Mouse (Mus musculus) heart, adult 2 months (tissue): ENCODE measurements around the gene Gsx1. TPM values are rescaled to one million over a fixed set of nuclear protein-coding genes. Genes with fewer than 3 reads are reported as not detected.

Experiments
- DNase-seq, 2 experiments: peaks; one replicate each; pipeline ENCODE4 v3.0.0; 2021
- H3K27ac ChIP-seq: fragments of 200-600 bp; 2 replicates; pipeline ENCODE4 v1.8.1; 2022
- H3K27me3 ChIP-seq: fragments of 200-500 bp; 2 replicates; pipeline ENCODE4 v1.6.1; 2012; ENCODE audit warnings: mild to moderate bottlenecking, low read length, inconsistent platforms, mixed read lengths; ENCODE audit not compliant: control insufficient read depth, insufficient read depth
- H3K36me3 ChIP-seq: fragments of 200-500 bp; 2 replicates; pipeline ENCODE4 v1.6.1; 2012; ENCODE audit warnings: low read length, inconsistent platforms; ENCODE audit not compliant: control insufficient read depth, insufficient read depth
- H3K4me1 ChIP-seq: fragments of 200-500 bp; 2 replicates; pipeline ENCODE4 v1.6.1; 2011; ENCODE audit warnings: low read length; ENCODE audit not compliant: control insufficient read depth, insufficient read depth
- H3K4me3 ChIP-seq: fragments of 200-600 bp; 2 replicates; pipeline ENCODE4 v1.8.1; 2022
- H3K79me2 ChIP-seq: fragments of 200-500 bp; replicated peaks from 2 replicates; pipeline ENCODE4 v1.6.1; 2012; ENCODE audit warnings: mild to moderate bottlenecking, inconsistent platforms, low read length, moderate library complexity, mixed read lengths; ENCODE audit not compliant: control insufficient read depth, insufficient read depth
- H3K9ac ChIP-seq: fragments of 200-500 bp; 2 replicates; pipeline ENCODE4 v1.6.1; 2012; ENCODE audit warnings: low read depth, mild to moderate bottlenecking, control low read depth, inconsistent platforms, low read length, mixed read lengths
- CTCF ChIP-seq: fragments of 200-600 bp; IDR thresholded peaks from 2 replicates; pipeline ENCODE4 v1.8.1; 2022; ENCODE audit warnings: antibody characterized with exemption, mild to moderate bottlenecking, moderate library complexity
- EP300 ChIP-seq: fragments of 200-500 bp; IDR thresholded peaks from 2 replicates; pipeline ENCODE4 v1.6.1; 2011; ENCODE audit warnings: low read depth, low read length, control low read depth; ENCODE audit not compliant: insufficient read depth
- POLR2A ChIP-seq: fragments of 200-500 bp; IDR thresholded peaks from 2 replicates; pipeline ENCODE4 v1.6.1; 2011; ENCODE audit warnings: mild to moderate bottlenecking, low read depth, low read length, control low read depth; ENCODE audit not compliant: insufficient read depth
- WGBS: fragments of 180-500 bp; shearing (Covaris S2); methylation state at CpG from one replicate; pipeline ENCODE4 v1.1.7; 2018; 5-methylcytosine and 5-hydroxymethylcytosine counted together
- intact Hi-C: fragments of 180-260 bp; cut with DNase I; formaldehyde crosslinking; loops from one replicate; pipeline ENCODE4 v1.15.1; 2025
- polyA plus RNA-seq: library from polyadenylated mRNA; depleted of rRNA; stranded (reverse); fragments of >200 nt; gene quantifications from 2 replicates; pipeline ENCODE4 v1.2.3, GENCODE M21; 2012; rRNA removed
- total RNA-seq, 2 experiments: library from RNA; stranded (reverse); gene quantifications; 2 replicates each; pipeline ENCODE4 v1.2.3; 2021

Gsx1 gene
- total and polyA plus RNA-seq, 3 experiments: not detected

DNA sequence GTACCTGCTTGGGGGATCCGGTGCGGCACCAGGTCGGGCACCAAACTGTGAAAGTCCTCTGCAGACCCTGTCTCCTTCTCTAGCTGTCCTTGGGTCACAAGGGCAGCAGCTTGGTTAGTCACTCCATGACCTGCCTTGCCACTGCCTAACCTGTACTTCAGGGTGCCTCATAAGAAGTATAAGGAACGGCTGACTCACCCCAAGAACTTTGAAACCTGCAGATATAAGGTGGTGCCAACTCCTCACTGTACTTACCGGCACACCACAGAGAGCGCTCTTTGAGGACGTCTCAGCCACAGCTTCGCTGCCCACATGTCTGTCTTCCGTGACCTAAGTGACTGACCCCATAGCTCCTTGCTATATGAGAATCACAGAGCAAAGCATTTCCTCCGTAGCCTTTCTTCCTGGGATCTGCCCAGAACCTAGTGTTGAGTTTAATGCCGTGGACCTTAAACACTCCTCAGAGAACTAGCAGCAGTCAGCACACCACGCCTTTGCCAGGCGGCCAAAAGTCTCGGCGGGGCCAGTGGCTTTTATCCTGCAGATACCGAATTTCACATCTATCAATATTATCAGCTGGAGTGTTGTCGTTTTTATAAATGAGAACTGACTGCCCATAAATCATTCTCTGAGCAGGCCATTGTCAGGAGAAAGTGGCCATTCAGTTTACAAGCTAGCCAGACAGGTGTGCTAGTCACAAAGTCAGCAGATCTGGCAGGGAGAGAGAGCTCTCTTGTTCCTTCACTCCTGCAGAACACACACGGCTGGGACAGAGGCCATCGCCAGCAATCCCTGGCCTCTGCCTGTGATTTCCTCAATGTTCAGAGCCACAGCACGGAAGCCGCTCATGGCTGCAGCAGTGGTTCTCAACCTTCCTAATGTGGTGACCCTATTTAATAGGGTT, 47.2 kb downstream of the Gsx1 start:
- Histone ChIP-seq H3K27me3 (peaks cover 1% of the 10 kb centered on the region; the same call in 1 of the 2 replicates), H3K79me2 (no peaks in the 10 kb centered on the region), H3K9ac (no peak overlapping the region), H3K4me1 (no peaks in the 10 kb centered on the region), H3K27ac (no peak overlapping the region), H3K4me3 (no peak overlapping the region), H3K36me3 (no peaks in the 10 kb centered on the region)
- no peak for DNase-seq
- intact Hi-C loops: no loop called here
- 66% methylated on average over 21 of the region's 21 CpGs for whole genome bisulfite sequencing
- TF ChIP-seq CTCF: no peak
- no peak for TF ChIP-seq POLR2A
- no peak for TF ChIP-seq EP300

Other genes with a start within 250 kb of the Gsx1 start
- 10 to 100 TPM; 18.4 to 19.2 TPM for gene Gtf3a, start 240.0 kb upstream of the Gsx1 start, total RNA-seq
- gene Gtf3a, start 240.0 kb upstream of the Gsx1 start, polyA plus RNA-seq: 19.2 and 23.0 TPM in 2 replicates
- 10 to 100 TPM; 21.0 to 23.3 TPM for gene Mtif3, start 224.9 kb upstream of the Gsx1 start, total RNA-seq
- gene Mtif3, start 224.9 kb upstream of the Gsx1 start, polyA plus RNA-seq: 12.2 and 18.1 TPM in 2 replicates
- 10 to 100 TPM in 1 of 2 experiments, 1 to 10 TPM in 1; 9.5 to 13.6 TPM for gene Lnx2, start 112.1 kb upstream of the Gsx1 start, total RNA-seq
- 13.2 and 14.5 TPM in 2 replicates for gene Lnx2, start 112.1 kb upstream of the Gsx1 start, polyA plus RNA-seq
- 10 to 100 TPM; 66.6 to 74.8 TPM for gene Polr1d, start 111.6 kb upstream of the Gsx1 start, total RNA-seq
- gene Polr1d, start 111.6 kb upstream of the Gsx1 start, polyA plus RNA-seq: 24.2 and 35.7 TPM in 2 replicates
- gene Pdx1, start 81.3 kb downstream of the Gsx1 start, total RNA-seq: not detected
- gene Pdx1, start 81.3 kb downstream of the Gsx1 start, polyA plus RNA-seq: not detected in 2 replicates
- gene Cdx2, start 118.6 kb downstream of the Gsx1 start, total RNA-seq: not detected
- not detected in 2 replicates for gene Cdx2, start 118.6 kb downstream of the Gsx1 start, polyA plus RNA-seq
- gene Urad, start 133.7 kb downstream of the Gsx1 start, total RNA-seq: not detected
- not detected in 2 replicates for gene Urad, start 133.7 kb downstream of the Gsx1 start, polyA plus RNA-seq
- under 1 TPM; 0.09 to 0.13 TPM for gene Flt3, start 211.8 kb downstream of the Gsx1 start, total RNA-seq
- gene Flt3, start 211.8 kb downstream of the Gsx1 start, polyA plus RNA-seq: 0.12 and 0.16 TPM in 2 replicates
- gene Pan3, start 241.5 kb downstream of the Gsx1 start, total RNA-seq: 10 to 100 TPM; 27.3 to 30.5 TPM
- 20.0 and 36.8 TPM in 2 replicates for gene Pan3, start 241.5 kb downstream of the Gsx1 start, polyA plus RNA-seq